Mouse (Mus musculus) ES-E14 (cell line): ENCODE measurements around the gene Olfr1366. TPM values are rescaled to one million over a fixed set of nuclear protein-coding genes. Genes with fewer than 3 reads are reported as not detected.
A peak's percentile ranks its signal among the peaks of the same experiment; 100 is the strongest.
"Not testable (repeated sequence)": the region's sequence is repeated elsewhere in the genome, so short reads cannot be mapped to it uniquely, and the experiment has no call there.

ENCODE experiments used
- DNase-seq: peaks from one replicate; pipeline ENCODE4 v3.0.0-alpha.2; 2013; ENCODE audit warnings: low read depth, low spot score
- H3K27ac ChIP-seq: 2 replicates; pipeline ENCODE4 v1.5.1; 2012; ENCODE audit warnings: low read depth, mild to moderate bottlenecking, low read length, moderate library complexity, mixed read lengths; ENCODE audit not compliant: poor library complexity, insufficient read depth, severe bottlenecking
- H3K36me3 ChIP-seq: 2 replicates; pipeline ENCODE4 v1.6.1; 2012; ENCODE audit warnings: mild to moderate bottlenecking, low read length, moderate library complexity, mixed read lengths; ENCODE audit not compliant: control insufficient read depth, poor library complexity, insufficient read depth, severe bottlenecking
- H3K4me1 ChIP-seq, 2 experiments: fragments of 150-350 bp in 1 of 2; sonication (generic) in 1 of 2; 2 replicates each; pipeline ENCODE4 v1.6.1; 2012; ENCODE audit warnings: low read length in 2 of 2, mild to moderate bottlenecking in 1 of 2, mixed read lengths in 1 of 2; ENCODE audit not compliant: control insufficient read depth in 2 of 2, insufficient read depth in 2 of 2, poor library complexity in 1 of 2
- H3K4me3 ChIP-seq, 2 experiments: fragments of 150-350 bp in 1 of 2; sonication (generic) in 1 of 2; 2 replicates each; pipeline ENCODE4 v1.5.1; 2012; ENCODE audit warnings: low read length in 2 of 2, low read depth in 1 of 2, mild to moderate bottlenecking in 1 of 2, mixed read lengths in 1 of 2; ENCODE audit not compliant: insufficient read depth in 1 of 2, poor library complexity in 1 of 2, severe bottlenecking in 1 of 2
- H3K9ac ChIP-seq: 2 replicates; pipeline ENCODE4 v1.6.1; 2012; ENCODE audit warnings: low read depth, mild to moderate bottlenecking, low read length, mixed read lengths; ENCODE audit not compliant: poor library complexity, insufficient read depth, severe bottlenecking
- H3K9me3 ChIP-seq: fragments of 150-350 bp; sonication (generic); 2 replicates; pipeline ENCODE4 v1.6.1; 2012; ENCODE audit warnings: low read depth, mild to moderate bottlenecking, low read length; ENCODE audit not compliant: control insufficient read depth, insufficient read depth
- CHD2 ChIP-seq: IDR thresholded peaks from 2 replicates; pipeline ENCODE4 v1.6.1; 2014; ENCODE audit warnings: mild to moderate bottlenecking, low read depth, low read length, inconsistent platforms
- HCFC1 ChIP-seq: IDR thresholded peaks from 2 replicates; pipeline ENCODE4 v1.6.1; 2012; ENCODE audit warnings: low read length, inconsistent platforms, borderline replicate concordance; ENCODE audit not compliant: insufficient read depth
- MAFK ChIP-seq: IDR thresholded peaks from 2 replicates; pipeline ENCODE4 v1.6.1; 2014; ENCODE audit warnings: mild to moderate bottlenecking, low read depth, low read length, inconsistent platforms; ENCODE audit not compliant: insufficient read depth
- ZC3H11A ChIP-seq: IDR thresholded peaks from 2 replicates; pipeline ENCODE4 v1.6.1; 2012; ENCODE audit warnings: low read depth, mild to moderate bottlenecking, inconsistent platforms, low read length, borderline replicate concordance
- ZNF384 ChIP-seq: IDR thresholded peaks from 2 replicates; pipeline ENCODE4 v1.6.1; 2012; ENCODE audit warnings: low read depth, low read length, inconsistent platforms
- in situ Hi-C, 2 experiments: fragments of 600-800 bp; cut with MboI; formaldehyde crosslinking; loops; one replicate each; pipeline ENCODE4 v1.15.1; 2025; ENCODE audit warnings: low sequenced_read_pairs in 2 of 2, inconsistent platforms in 1 of 2; ENCODE audit not compliant: unreplicated experiment in 2 of 2
- total RNA-seq: library from RNA; depleted of rRNA; stranded (reverse); fragments of 300-350 nt; gene quantifications from 2 replicates; pipeline ENCODE4 v1.2.3, GENCODE M21; 2012

Olfr1366 gene
- total RNA-seq, 1 experiment = not detected

DNA sequence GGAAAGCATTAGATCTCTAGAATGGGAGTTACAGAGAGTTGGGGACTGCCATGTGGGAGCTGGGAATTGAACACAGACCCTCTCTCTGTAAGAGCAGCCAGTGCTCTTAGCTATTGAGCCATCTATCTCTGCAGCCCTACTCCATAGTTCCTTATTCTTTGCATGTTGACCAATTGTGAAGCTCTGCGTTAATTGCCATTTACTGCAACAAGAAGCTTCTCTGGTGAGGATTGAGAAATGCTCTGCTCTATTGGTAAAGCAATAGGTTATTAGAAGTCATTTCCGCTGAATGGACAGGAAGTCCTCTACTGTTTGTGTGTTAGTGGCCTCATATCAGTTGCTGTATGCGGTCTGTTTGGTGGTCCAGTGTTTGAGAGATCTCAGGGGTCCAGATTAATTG, 6.9 kb upstream of the Olfr1366 start:
- no peaks in the 10 kb centered on the region for H3K36me3 ChIP-seq
- no peaks in the 10 kb centered on the region for H3K4me1 ChIP-seq
- H3K9me3 ChIP-seq = no peaks in the 10 kb centered on the region
- no peak overlapping the region for H3K4me3 ChIP-seq
- no peak for TF ChIP-seq CHD2
- no peak for TF ChIP-seq MAFK
- TF ChIP-seq ZNF384 = no peak
- no peak for TF ChIP-seq ZC3H11A
- no peak for TF ChIP-seq HCFC1
- H3K27ac ChIP-seq = no peak overlapping the region
- no peak for DNase-seq
- H3K9ac ChIP-seq = no peak overlapping the region
- in situ Hi-C loops = no loop called here

DNA sequence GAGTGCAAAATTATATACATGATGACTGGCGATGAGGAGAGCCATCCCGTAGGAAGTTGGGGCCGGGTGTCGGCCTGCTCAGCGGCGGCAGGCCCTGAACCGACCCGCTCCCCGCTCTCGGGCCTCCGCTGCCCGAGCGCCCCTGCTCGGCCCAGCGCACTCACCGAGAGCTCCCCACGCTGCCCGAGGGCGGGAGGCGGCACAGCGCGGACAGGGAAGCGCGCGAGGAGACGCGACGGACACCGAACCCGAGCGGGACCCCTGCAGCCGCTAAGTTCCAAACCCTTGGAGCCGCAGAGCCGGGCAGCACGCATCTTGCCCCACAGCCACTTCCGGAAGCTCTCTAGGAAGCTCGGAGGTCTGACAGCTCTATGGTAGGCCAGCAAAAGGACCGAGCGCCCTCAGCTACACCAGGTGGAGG, 11.8 kb downstream of the Olfr1366 start, which contains the start of gene Zkscan8:
TSS of gene Zkscan8 (minus strand) at position 340 of the 421 bp plus-strand sequence.
- H3K9me3 ChIP-seq = no peaks in the 10 kb centered on the region
- DNase-seq = peak; percentile 81
- H3K36me3 ChIP-seq = 0 out of 2 replicates have a peak, but pooled peaks cover 5% of the 10 kb centered on the region
- peak within 1 kb of the TSS; percentile 100 for H3K9ac ChIP-seq
- H3K4me1 ChIP-seq = 0 out of 4 replicates have a peak, but pooled peaks cover 0 to 2% of the 10 kb centered on the region in 2 experiments
- H3K27ac ChIP-seq = peak within 1 kb of the TSS; percentile 75
- peak within 1 kb of the TSS; percentile 85 to 100 for H3K4me3 ChIP-seq
- in situ Hi-C loops = no loop called here
- TF ChIP-seq HCFC1 = peak; percentile 76; the same call in 1 of the 2 replicates
- no peak for TF ChIP-seq CHD2
- no peak for TF ChIP-seq MAFK

DNA sequence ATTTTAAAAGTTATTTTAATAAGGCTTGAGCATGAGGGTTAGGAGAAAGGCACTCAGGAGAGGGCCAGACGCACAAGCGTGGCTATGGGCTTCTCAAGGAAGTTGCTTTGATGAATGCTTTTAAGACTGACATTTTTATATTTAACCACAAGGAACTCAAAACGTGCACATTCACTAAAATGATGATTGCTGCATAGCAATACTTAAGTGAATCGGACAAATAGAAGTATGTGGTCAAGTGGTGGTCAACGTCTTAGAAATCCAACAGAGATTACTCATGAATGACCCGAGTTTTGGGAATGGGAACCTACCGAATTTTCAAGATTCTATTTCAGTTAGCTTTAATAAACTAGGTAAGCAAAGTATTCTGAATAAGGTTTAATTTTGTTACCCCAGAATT, 12.5 kb downstream of the Olfr1366 start:
- Histone ChIP-seq H3K9ac (peak overlapping the region; percentile 38; the same call in 1 of the 2 replicates), H3K27ac (no peak overlapping the region), H3K4me1 (0 out of 4 replicates have a peak, but pooled peaks cover 0 to 2% of the 10 kb centered on the region in 2 experiments), H3K4me3 (peak overlapping the region; percentile 45 to 85), H3K9me3 (no peaks in the 10 kb centered on the region), H3K36me3 (0 out of 2 replicates have a peak, but pooled peaks cover 5% of the 10 kb centered on the region)
- TF ChIP-seq ZC3H11A = no peak
- no peak for TF ChIP-seq ZNF384
- DNase-seq = no peak
- in situ Hi-C loops = no loop called here

DNA sequence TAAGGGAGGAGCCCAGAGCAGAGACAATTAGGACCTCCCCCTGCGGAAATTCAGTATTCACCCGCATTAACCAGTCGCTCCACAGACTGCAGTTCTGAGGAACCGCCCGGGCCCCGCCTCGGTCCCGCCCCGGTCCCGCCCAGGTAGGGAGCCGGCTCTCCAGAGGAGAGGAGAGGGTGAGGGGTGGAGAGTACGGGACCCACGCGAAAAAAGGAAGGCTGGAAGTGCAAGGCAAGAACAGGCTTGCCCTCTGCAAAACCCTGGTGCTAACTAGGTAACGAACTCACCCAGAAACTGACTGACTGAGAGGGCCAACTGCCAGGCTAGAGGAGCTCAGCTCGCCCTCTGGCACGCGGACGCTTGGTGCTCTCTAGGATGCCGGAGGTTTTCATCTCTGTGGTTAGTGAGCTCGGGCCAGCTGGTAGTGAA, 36.4 kb downstream of the Olfr1366 start:
- Histone ChIP-seq H3K9me3 (no peaks in the 10 kb centered on the region), H3K36me3 (no peaks in the 10 kb centered on the region), H3K4me3 (peak overlapping the region; percentile 77 to 92), H3K27ac (no peak overlapping the region), H3K4me1 (peaks cover 0 to 2% of the 10 kb centered on the region in 2 experiments; a peak in 1 of 4 replicates), H3K9ac (peak overlapping the region; percentile 97)
- in situ Hi-C loops = no loop called here
- TF ChIP-seq ZC3H11A = no peak
- TF ChIP-seq HCFC1 = peak; percentile 69
- TF ChIP-seq CHD2 = no peak
- DNase-seq = peak; percentile 81

DNA sequence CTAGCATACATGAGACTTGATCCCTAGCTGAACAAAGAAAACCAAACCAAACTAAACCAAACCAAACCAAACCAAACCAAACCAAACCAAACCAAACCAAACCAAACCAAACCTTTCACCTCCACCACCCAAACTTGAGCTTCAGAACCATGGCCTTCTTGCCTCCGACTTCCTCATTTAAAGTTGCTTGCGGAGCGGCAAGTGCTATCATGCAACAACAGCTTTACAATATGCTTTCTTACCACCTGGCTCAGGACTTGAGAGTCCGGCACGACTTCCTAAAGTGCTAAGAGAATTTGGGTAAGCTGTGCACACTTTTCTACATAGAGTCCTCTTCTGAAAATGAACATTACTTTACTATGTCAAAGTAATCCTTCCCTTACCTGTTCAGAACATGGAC, 40.3 kb downstream of the Olfr1366 start:
- DNase-seq = no peak
- no peak for TF ChIP-seq ZC3H11A
- TF ChIP-seq CHD2 = no peak
- no peak for TF ChIP-seq MAFK
- TF ChIP-seq ZNF384 = no peak
- TF ChIP-seq HCFC1 = no peak
- Histone ChIP-seq H3K4me1 (peaks cover 0 to 2% of the 10 kb centered on the region in 2 experiments; a peak in 1 of 4 replicates), H3K9me3 (no peaks in the 10 kb centered on the region), H3K9ac (no peak overlapping the region), H3K36me3 (no peaks in the 10 kb centered on the region), H3K27ac (no peak overlapping the region), H3K4me3 (no peak overlapping the region)
- in situ Hi-C loops = no loop called here

DNA sequence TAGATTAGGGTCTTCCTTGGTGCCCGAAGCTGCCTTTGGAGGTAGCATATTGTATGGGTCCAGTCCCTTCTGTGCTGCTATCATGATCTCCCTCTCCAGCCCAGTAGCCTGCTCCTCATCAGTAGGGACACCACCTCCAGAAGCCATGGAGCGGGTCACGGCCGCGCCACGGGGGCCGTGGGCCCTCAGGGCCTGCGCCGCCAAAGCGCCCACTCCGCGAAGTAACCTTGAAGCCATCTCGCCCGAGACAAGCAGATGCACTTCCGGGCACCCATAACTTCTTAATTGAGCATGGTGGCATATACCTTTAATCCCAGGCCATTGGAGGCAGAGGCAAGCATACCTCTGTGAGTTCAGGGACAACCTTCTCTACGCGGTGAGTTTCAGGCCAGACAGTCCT, 41.4 kb downstream of the Olfr1366 start, which contains the start of gene Gm11273:
TSS of gene Gm11273 (minus strand) at position 237 of the 400 bp plus-strand sequence.
- H3K9ac ChIP-seq, H3K9me3 ChIP-seq, DNase-seq, H3K4me1 ChIP-seq, in situ Hi-C loops, H3K4me3 ChIP-seq, H3K36me3 ChIP-seq, H3K27ac ChIP-seq: not testable (repeated sequence)
